ENCODE assay signal across 20 mouse cellular contexts in the genomic region with DNA sequence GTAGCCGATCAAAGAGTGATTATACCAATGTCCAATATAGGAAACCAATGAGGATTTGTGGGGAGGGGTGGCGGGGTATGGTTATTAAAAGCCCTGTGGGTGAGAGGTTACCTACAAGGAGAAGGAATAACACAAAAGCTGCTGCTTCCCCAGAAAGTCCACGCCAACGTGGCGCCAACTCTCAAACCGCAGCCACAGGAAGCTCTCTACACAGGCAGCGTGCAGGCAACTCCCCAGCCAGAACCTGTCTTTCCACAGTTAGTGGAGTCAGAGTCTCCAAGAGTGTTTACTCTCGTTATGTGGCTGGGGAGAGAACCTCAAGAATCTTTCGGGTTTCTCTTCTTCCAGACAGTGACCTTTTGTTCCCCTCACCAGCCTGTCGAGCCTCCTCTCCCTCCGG.
DNase-seq lines count a peak whose midpoint lies in the region; ATAC-seq and TF ChIP-seq lines count a peak whose summit lies in the region.
"Had no signal": no experiment of that assay in that cellular context is flagged by ENCODE, and none has a peak within 500 bp of the region (broad histone marks: within the 10 kb centered on the region; RNA-seq: fewer than 3 reads in every experiment).

No protein-coding gene starts in this region.

- H3K9ac ChIP-seq in lung, embryonic 15.5 days, result no peak overlapping the region
- H3K9ac ChIP-seq in liver, postnatal 0 days (replicated peaks), result no peak overlapping the region
- H3K9ac ChIP-seq in kidney, embryonic 16.5 days (replicated peaks; ENCODE audit: low read length), result no peak overlapping the region
- H3K9ac ChIP-seq: hindbrain, embryonic 14.5 days; intestine, embryonic 15.5 days; limb, embryonic 12.5 days; liver, embryonic 13.5 days; midbrain, embryonic 13.5 days; neural tube, embryonic 15.5 days; stomach, embryonic 15.5 days had no signal

- no peak for ATAC-seq in lung, embryonic 15.5 days (ENCODE audit: borderline replicate concordance, extremely low read depth, low FRiP score, low TSS enrichment)
- no peak for ATAC-seq in liver, postnatal 0 days
- ATAC-seq in kidney, embryonic 16.5 days (ENCODE audit: low FRiP score, low TSS enrichment), result no peak
- ATAC-seq: intestine, embryonic 15.5 days; midbrain, embryonic 13.5 days had no signal

- H3K27me3 ChIP-seq in lung, embryonic 15.5 days, result no peaks in the 10 kb centered on the region
- H3K27me3 ChIP-seq in liver, postnatal 0 days (ENCODE audit: insufficient read depth, low read length), result no peaks in the 10 kb centered on the region
- no peaks in the 10 kb centered on the region for H3K27me3 ChIP-seq in kidney, embryonic 16.5 days (ENCODE audit: insufficient read depth, low read length)
- H3K27me3 ChIP-seq: intestine, embryonic 15.5 days; limb, embryonic 12.5 days; liver, embryonic 13.5 days; neural tube, embryonic 15.5 days; stomach, embryonic 15.5 days had no signal

- no peaks in the 10 kb centered on the region for H3K36me3 ChIP-seq in lung, embryonic 15.5 days
- no peaks in the 10 kb centered on the region for H3K36me3 ChIP-seq in liver, postnatal 0 days (replicated peaks; ENCODE audit: insufficient read depth, low read length)
- no peaks in the 10 kb centered on the region for H3K36me3 ChIP-seq in kidney, embryonic 16.5 days (ENCODE audit: insufficient read depth, low read length)
- H3K36me3 ChIP-seq: G1E; intestine, embryonic 15.5 days; limb, embryonic 12.5 days; liver, embryonic 13.5 days; midbrain, embryonic 13.5 days; neural tube, embryonic 15.5 days; stomach, embryonic 15.5 days had no signal

- H3K4me3 ChIP-seq in lung, embryonic 15.5 days, result no peak overlapping the region
- no peak overlapping the region for H3K4me3 ChIP-seq in liver, postnatal 0 days (ENCODE audit: low read depth, low read length)
- no peak overlapping the region for H3K4me3 ChIP-seq in kidney, embryonic 16.5 days (ENCODE audit: low read length)
- H3K4me3 ChIP-seq: intestine, embryonic 15.5 days; limb, embryonic 12.5 days; liver, embryonic 13.5 days; midbrain, embryonic 13.5 days; neural tube, embryonic 15.5 days; stomach, embryonic 15.5 days had no signal

- no peaks in the 10 kb centered on the region for H3K9me3 ChIP-seq in lung, embryonic 15.5 days
- no peaks in the 10 kb centered on the region for H3K9me3 ChIP-seq in liver, postnatal 0 days (ENCODE audit: low read length)
- H3K9me3 ChIP-seq in kidney, embryonic 16.5 days (ENCODE audit: low read length), result 0 out of 2 replicates have a peak, but pooled peaks cover 3% of the 10 kb centered on the region
- H3K9me3 ChIP-seq: intestine, embryonic 15.5 days; limb, embryonic 12.5 days; liver, embryonic 13.5 days; midbrain, embryonic 13.5 days; neural tube, embryonic 15.5 days; stomach, embryonic 15.5 days had no signal

- no peak for TF ChIP-seq CTCF in liver, postnatal 0 days (IDR thresholded peaks at IDR 0.05; ENCODE audit: low read depth)

- H3K4me1 ChIP-seq in lung, embryonic 15.5 days, result 0 out of 2 replicates have a peak, but pooled peaks cover 5% of the 10 kb centered on the region
- H3K4me1 ChIP-seq in liver, postnatal 0 days (ENCODE audit: insufficient read depth), result peaks cover 2% of the 10 kb centered on the region; the same call in 1 of the 2 replicates
- H3K4me1 ChIP-seq in kidney, embryonic 16.5 days (ENCODE audit: insufficient read depth, low read length), result peaks cover 15% of the 10 kb centered on the region
- H3K4me1 ChIP-seq: limb, embryonic 12.5 days; liver, embryonic 13.5 days had no signal

- WGBS in lung, embryonic 15.5 days, result 41% methylated on average over 11 of the region's 11 CpGs
- WGBS in liver, postnatal 0 days (ENCODE audit: insufficient replicate concordance), result 76% methylated on average over 11 of the region's 11 CpGs
- 78% methylated on average over 11 of the region's 11 CpGs for WGBS in kidney, embryonic 16.5 days

- H3K27ac ChIP-seq in lung, embryonic 15.5 days, result peak overlapping the region; percentile 20; the same call in 1 of the 2 replicates
- no peak overlapping the region for H3K27ac ChIP-seq in liver, postnatal 0 days (ENCODE audit: low read depth)
- H3K27ac ChIP-seq in kidney, embryonic 16.5 days (ENCODE audit: low read length), result no peak overlapping the region
- H3K27ac ChIP-seq: hindbrain, embryonic 14.5 days; intestine, embryonic 15.5 days; limb, embryonic 12.5 days; liver, embryonic 13.5 days; midbrain, embryonic 13.5 days; neural tube, embryonic 15.5 days; stomach, embryonic 15.5 days had no signal

- no peak overlapping the region for H3K4me2 ChIP-seq in lung, embryonic 15.5 days
- no peak overlapping the region for H3K4me2 ChIP-seq in liver, postnatal 0 days (ENCODE audit: low read depth, low read length)
- H3K4me2 ChIP-seq in kidney, embryonic 16.5 days (replicated peaks; ENCODE audit: low read depth, low read length), result no peak overlapping the region
- H3K4me2 ChIP-seq: hindbrain, embryonic 14.5 days; intestine, embryonic 15.5 days; limb, embryonic 12.5 days; liver, embryonic 13.5 days; midbrain, embryonic 13.5 days; neural tube, embryonic 15.5 days; stomach, embryonic 15.5 days had no signal

- no peak for TF ChIP-seq EP300 in liver, postnatal 0 days (IDR thresholded peaks at IDR 0.05; ENCODE audit: low read depth)

- DNase-seq in thymus, postnatal 0 days (ENCODE audit: low spot score), result peak; percentile 18
- no peak for DNase-seq in thymus, postnatal 10 days (ENCODE audit: low spot score in 2 of 2)
- DNase-seq in naive thymus-derived CD4-positive, alpha-beta T cell, adult 2 months (ENCODE audit: low read depth), result peak; percentile 3
- peak; percentile 69 for DNase-seq in urinary bladder, postnatal 14 days (ENCODE audit: low spot score)
- no peak for DNase-seq in liver
- DNase-seq in liver, postnatal 0 days, result no peak
- DNase-seq: adrenal gland, postnatal 25 days; cerebellum, adult 11-12 months; cerebellum, postnatal 36 days; liver, embryonic 13.5 days; right cerebral cortex, postnatal 14 days had no signal

Comparison
In these comparisons a context has a peak if more than half of its experiments do, and no peak if none do; other contexts are left out.
1. DNase-seq: peak in thymus, postnatal 0 days (single experiment), naive thymus-derived CD4-positive, alpha-beta T cell, adult 2 months (single experiment) and urinary bladder, postnatal 14 days (single experiment); none in thymus, postnatal 10 days (0 of 2), liver (single experiment) and liver, postnatal 0 days (single experiment).